Mouse (Mus musculus) Muller cell, postnatal 12 days (primary cell): ENCODE measurements around the gene Fbxl3.

Source experiments
- DNase-seq: peaks from one replicate; pipeline ENCODE4 v3.0.0-alpha.2; 2015; ENCODE audit errors: inconsistent ontology term

Gene Fbxl3

GRCm38 (mm10) chr14:103085840-103086533 lies 13.4 kb downstream of the Fbxl3 start:
- DNase-seq: no peak

- DNase-seq: no peak
Observed at GRCm38 (mm10) chr14:103079209-103079977, 20.0 kb downstream of the Fbxl3 start.

- no peak for DNase-seq
Observed at GRCm38 (mm10) chr14:103078006-103078912, 21.1 kb downstream of the Fbxl3 start.

GRCm38 (mm10) chr14:103077272-103078005 lies 21.9 kb downstream of the Fbxl3 start:
- no peak for DNase-seq

GRCm38 (mm10) chr14:103075166-103075565 lies 24.2 kb downstream of the Fbxl3 start:
- no peak for DNase-seq

GRCm38 (mm10) chr14:103073825-103074224 lies 25.5 kb downstream of the Fbxl3 start:
- DNase-seq: no peak

GRCm38 (mm10) chr14:103072731-103073130 lies 26.6 kb downstream of the Fbxl3 start:
- DNase-seq: no peak

GRCm38 (mm10) chr14:103071471-103071870 lies 27.9 kb downstream of the Fbxl3 start:
- DNase-seq: no peak

GRCm38 (mm10) chr14:103070790-103071189 lies 28.6 kb downstream of the Fbxl3 start:
- peak; percentile 24 for DNase-seq

GRCm38 (mm10) chr14:103069864-103070611 lies 29.3 kb downstream of the Fbxl3 start, which contains the start of gene Cln5:
Cln5 (plus strand) TSS chr14:103070216.
- peak; percentile 98 for DNase-seq

GRCm38 (mm10) chr14:103069465-103069863 lies 29.9 kb downstream of the Fbxl3 start:
- peak; percentile 79 for DNase-seq

GRCm38 (mm10) chr14:103065294-103066167 lies 33.8 kb downstream of the Fbxl3 start:
- peak; percentile 26 for DNase-seq

GRCm38 (mm10) chr14:103059495-103059894 lies 39.9 kb downstream of the Fbxl3 start:
- DNase-seq: no peak

GRCm38 (mm10) chr14:103058998-103059397 lies 40.4 kb downstream of the Fbxl3 start:
- DNase-seq: no peak

- no peak for DNase-seq
Observed at GRCm38 (mm10) chr14:103056601-103057000, 42.8 kb downstream of the Fbxl3 start.

GRCm38 (mm10) chr14:103054731-103055130 lies 44.6 kb downstream of the Fbxl3 start:
- no peak for DNase-seq

- peak; percentile 51 for DNase-seq
Observed at GRCm38 (mm10) chr14:103051159-103051769, 48.1 kb downstream of the Fbxl3 start.

GRCm38 (mm10) chr14:103048292-103049086 lies 50.9 kb downstream of the Fbxl3 start:
- no peak for DNase-seq
